Mouse (Mus musculus) embryo, embryonic 10.5 days (tissue): ENCODE data around the gene Bhlhe41.

Source experiments
- DNase-seq: peaks from one replicate; pipeline ENCODE4 v3.0.0-alpha.2; 2015; ENCODE audit warnings: low spot score

The Bhlhe41 gene

DNA sequence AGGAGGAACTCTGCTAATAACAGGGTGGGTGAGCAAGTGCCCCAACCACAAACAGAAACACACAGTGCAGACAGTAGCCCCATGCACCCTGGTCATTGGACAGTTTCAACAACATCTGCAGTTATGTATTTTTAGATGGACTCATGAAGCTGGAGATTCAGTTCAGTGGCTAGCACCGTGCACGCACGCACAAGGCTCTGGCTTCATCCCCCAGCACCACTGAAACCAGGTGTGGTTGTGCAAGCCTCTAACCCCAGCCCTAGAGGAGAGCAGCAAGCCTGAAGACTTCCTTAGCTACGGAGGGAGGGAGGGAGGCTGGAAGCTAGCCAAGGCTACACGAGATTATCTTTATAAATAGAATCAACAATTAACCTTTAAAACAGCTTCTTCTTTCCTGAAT lies 19.7 kb downstream of the Bhlhe41 start:
- DNase-seq, result no peak

DNA sequence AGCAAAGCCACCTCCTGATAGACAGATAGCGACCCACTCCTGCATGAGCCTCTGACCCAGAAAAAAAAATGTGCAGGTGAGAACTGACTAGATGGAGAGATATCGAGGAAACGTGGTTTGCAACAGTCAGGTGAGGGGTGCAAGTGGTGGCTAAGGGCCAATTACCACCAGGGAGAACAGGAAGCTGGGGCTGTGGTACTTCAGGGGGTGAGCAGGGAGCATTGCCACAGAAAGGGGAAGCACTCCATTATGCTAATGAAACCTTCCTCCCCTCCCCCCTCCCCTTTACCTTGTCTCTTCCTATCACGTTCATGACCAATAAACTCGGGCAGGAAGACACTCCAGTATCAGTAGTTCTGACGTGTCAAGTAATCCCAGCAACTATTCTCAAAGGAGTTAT lies 30.0 kb downstream of the Bhlhe41 start:
- no peak for DNase-seq

DNA sequence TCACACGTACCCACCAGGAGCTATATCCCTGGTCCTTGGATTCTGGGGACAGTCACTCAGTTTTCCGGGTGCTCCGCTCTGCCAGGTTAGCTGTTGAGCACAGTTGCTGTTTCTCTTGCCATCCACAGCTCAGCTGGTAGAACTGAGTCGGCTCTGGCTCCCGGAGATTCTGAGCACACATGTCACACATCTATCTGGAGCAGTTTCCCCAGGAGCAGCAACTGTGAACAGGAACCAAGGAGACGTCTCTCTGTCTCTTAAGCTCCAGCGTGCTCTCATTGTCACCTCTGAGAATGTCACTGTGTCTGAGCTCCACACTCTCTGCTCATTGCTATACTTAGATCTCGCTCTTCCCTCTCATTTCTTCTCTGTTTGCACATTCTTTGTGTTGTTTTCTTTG lies 32.4 kb downstream of the Bhlhe41 start:
- no peak for DNase-seq

DNA sequence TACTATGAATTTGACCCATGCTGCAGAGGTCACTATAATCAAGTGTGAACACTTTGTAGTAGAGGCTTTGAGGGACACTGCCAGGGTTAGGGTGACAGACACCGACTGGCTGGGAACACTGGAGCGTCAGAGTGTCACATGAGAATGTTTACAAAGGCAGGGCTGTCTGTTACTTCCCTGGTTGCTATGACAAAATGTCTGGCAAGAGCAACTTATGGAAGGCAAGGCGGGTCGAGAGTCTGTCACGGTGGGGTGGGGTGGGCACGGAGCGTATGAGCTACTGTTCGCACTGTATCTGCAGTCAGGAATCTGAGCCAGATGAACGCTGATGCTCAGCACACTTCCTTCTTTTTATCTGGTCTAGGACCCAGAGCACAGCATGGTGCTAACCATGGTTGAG lies 34.7 kb downstream of the Bhlhe41 start:
- DNase-seq, result peak; percentile 26

GRCm38 (mm10) chr6:145830117-145830516 lies 35.2 kb downstream of the Bhlhe41 start:
- DNase-seq, result peak; percentile 86

DNA sequence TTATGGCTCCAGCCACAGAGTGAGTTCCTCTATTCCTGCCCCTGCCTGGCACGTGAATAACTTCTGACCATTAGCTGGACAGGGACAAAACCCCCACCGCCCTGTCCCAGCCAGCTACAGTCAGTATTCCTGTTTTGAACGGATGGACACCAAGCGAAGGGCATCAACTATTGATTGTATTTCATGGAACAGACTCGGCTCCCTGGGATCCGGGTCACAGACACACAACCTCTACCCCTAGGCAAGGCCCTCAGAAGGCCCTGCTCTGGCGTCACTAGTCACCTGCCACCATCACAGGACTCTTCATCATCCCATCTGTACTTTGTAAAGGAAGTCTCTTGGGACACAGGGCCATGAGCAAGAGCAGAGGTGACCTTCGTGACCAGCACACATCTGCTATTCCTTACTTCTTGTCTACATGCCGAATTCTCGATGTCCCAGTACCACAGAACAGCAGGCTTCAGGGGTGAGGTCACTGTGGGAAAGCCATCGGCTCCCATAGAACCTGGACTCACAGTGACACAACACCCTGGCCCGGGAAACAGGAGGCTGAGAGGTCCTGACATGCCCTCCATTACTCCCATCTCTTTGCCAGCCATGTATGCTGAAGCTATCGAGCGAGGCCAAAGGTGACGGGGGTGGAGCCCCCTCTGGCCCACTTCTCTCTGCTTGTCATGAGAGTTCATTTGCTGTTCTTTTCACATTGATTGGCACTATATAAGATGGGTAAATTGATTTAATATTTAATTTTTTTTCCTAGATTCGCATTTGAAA lies 36.1 kb downstream of the Bhlhe41 start:
- peak; percentile 17 for DNase-seq

- no peak for DNase-seq
Measured at GRCm38 (mm10) chr6:145826305-145826704, 39.1 kb downstream of the Bhlhe41 start.

DNA sequence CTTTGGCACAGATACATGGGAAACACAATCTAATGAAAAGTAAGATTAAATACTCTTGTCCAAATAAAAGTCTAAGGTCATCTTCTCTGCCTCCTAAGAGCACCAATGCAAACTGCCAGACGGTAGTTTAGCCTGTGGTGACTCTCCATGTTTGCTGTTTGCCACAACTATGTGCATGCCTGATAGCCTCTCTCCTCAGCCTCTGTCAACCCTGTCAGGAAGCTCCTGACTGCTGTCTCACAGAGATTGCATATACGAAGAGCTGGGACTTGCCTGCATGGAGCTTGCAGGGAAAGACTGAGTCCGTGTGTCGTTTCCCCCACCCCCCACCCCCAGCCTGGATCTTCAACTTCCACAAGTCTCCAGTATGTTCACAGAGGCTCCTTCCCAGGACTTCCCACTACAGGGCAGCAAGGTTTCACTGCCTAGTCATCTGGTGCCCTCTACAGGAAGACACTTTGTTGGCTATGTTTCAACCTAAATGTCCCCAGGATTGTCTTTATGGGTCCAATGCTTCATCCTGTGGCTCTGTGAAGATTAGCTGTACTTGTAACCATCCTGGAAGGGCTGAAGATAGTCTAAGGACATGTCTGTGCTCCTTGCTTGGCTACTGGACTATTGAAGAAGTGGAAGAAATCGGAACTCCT lies 41.6 kb downstream of the Bhlhe41 start:
- DNase-seq, result peak; percentile 72

DNA sequence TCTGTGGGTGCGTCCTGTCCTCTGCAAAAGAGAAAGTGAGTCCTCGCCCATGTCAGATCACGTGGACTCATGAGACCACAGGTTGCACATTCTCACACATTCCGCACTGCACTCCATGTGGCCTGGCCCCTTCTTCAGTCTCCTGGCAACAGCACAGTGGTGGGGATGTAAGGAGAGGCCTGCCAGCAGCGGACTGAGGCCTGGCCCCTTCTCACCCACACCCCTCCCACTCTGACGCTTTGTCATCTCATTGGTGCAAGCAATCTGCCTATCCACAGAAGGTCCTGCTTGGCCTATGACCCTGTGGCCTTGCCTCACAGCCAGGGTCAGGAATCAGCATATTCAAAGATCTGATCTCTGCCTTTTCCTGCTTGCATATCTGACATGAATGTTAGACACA lies 42.3 kb downstream of the Bhlhe41 start:
- peak; percentile 79 for DNase-seq

GRCm38 (mm10) chr6:145822218-145822617 lies 43.1 kb downstream of the Bhlhe41 start:
- DNase-seq, result no peak

- DNase-seq, result no peak
Measured at GRCm38 (mm10) chr6:145819151-145819550, 46.2 kb downstream of the Bhlhe41 start.

DNA sequence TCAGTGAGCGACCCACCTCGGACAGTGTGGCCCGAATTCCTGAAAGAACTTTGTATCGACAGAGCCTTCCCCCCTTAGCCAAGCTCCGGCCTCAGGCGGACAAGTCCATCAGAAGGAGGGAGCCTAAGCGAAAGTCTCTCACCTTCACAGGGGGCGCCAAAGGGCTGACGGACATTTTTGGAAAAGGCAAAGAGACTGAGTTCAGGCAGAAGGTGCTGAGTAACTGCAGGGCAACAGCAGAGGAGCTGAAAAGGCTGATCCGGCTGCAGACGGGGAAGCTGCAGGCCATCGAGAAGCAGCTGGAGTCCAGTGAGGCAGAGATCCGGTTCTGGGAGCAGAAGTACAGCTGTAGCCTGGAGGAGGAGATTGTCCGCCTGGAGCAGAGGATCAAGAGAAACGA lies 50.2 kb downstream of the Bhlhe41 start:
- peak; percentile 53 for DNase-seq

GRCm38 (mm10) chr6:145811174-145811573 lies 54.2 kb downstream of the Bhlhe41 start:
- DNase-seq, result no peak

GRCm38 (mm10) chr6:145810015-145810414 lies 55.3 kb downstream of the Bhlhe41 start:
- DNase-seq, result no peak

DNA sequence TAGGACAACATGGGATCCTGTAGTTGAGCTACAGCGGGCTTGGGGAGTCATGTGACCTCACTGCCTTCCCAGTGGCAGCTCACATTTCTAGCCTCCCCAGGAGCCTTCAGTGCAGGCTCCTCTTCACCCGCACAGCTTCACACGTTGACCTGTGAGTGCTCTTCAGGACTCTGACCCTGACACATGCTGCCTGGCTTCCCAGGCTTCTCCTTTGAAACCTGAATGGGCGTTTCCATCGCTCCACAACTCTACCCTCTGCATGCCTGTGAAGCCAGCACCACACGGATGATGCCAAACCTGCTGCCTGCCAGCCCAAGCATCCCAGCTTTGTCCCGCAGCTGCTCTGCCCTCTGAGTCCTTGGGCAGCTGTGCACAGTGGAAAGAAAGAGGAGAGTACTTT lies 55.8 kb downstream of the Bhlhe41 start:
- no peak for DNase-seq
